Mouse (Mus musculus): ENCODE measurements at regions not wholly inside any gene's neighbourhood (a gene's known extent, or its start where the extent isn't known, plus 50 kb on each side); places are given as distances from the start of the nearest gene placed in this dataset.

DNA sequence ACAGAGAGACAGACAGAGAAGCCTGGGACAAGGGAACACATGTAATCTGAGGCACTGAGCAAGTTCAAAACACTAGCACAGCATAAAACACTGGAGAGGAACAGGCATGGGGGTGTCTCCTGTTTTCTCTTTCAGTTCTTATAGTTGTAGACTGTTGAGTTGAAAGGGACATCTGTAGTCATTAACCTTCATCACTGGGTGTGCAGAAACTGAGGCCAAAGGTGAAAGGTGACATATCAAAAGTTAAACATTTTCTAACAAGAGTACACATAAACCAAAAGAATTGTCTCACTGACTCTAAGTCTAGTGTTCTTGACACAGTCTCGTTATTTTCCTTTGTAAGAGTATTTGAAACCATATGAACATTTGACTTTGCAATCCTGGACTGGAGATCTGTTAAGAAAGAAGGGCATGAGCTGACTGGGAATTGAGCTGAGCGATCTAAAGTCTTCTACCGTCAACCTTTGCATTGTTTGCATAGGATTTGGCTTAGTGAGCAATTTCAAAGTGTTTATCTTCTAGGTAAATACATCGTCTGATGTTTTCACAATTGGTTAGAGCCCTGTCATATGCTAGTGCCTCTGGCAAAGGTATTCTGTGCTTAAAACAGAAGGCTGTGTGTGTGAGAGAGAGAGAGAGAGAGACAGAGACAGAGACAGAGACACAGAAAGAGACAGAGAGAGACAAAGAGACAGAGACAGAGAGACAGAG, 284.4 kb upstream of the Tnp1 start:
- no peak for DNase-seq

DNA sequence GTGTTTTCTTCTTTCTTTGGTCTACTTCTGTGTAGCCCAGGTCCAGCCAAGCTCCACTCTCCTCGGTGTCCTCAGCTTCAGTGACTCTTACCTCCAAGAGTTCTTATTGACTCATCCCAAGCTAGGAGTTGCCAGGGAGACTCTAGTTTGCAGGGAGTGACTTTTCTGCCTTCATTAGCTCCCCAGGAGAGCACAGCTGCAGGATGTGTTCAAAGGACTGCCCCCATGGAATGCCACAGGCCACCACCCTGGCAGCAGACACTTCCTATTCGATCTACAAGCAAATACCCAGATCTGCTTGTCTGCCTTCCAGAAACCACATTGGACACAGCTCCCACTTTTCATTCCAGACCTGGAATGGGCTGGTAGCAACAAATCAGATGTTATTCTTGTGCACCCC, 269.6 kb upstream of the Tnp1 start:
- no peak for DNase-seq

DNA sequence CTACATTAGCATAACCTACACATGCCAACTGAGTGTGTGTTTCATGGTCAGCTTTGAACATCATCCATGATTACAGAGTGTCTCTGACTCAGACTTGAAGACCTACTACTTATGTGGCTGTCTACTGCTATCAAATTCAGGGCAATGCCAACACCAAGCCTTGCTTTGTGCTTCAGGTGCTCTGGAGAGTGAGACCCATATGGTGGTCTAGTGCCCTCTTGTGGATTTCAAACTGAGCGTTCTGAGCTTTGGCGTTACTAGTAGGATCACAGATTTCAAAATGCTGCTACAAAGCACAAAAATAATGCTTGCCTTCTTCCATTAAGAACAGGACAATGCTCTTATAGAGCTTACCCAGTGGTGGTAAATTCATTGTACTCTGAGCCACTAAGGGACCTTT, 258.8 kb upstream of the Tnp1 start:
- peak; percentile 9 for DNase-seq

DNA sequence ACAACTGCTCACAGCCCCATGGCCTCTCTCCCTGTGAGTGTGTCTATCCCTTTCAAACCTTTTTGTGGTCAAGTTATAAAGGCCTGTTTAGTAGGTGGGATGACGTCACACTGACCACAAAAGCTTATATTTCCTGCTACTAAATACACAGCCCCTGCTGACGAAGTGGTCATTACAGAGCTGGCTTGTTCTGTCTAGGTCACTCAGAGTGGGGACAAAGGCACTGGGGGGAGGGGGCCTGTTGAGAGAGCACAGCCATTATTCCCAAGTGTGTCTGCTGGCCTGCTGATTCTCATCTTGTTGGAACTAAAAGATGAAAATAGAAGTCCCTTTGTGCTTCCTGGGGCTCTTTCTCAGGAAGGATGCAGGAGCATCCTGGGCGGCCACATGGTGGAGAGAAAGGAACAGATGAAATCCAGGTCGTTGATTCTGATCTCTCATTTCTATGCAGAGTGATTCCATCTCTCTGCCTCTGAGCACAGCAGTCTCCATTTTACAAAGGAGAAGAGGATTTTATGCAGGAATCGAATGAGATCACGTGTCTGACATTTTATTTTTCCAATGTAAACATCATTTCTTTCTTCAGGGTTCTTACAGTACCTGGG, 255.2 kb upstream of the Tnp1 start:
- no peak for DNase-seq

DNA sequence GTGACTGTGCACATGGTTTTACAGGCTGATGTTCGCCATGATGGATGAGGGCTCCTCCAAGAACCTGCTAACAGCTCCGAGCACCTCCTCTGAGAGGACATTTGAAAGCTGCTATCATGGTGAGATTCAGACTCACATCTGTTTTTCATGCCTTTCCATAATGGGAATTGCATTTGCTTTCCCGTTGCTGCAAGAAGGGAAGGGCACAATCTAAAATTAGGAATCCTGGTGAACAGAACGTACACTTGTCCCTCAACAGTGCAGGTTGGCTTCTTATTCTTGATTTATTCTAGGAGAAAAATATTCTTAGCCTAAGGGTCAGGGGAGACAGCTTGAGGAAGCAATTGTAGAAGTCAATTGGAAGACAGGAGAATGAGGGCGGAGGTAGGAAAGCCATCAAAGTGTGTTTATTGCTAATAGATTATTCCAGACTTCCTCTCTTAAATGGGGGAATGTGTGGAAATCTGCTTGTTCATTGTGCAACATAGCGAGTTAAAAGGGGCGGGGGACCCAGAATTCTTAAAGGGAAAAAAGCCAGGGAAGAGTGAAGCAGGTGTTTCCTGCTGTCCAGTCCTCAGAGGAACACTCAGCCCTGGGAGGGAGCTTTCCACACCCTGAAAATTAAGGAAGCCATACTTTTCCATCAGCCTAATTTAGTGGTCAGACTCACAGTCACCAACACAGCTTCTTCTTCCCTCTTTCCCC, 253.5 kb upstream of the Tnp1 start:
- DNase-seq, result no peak

DNA sequence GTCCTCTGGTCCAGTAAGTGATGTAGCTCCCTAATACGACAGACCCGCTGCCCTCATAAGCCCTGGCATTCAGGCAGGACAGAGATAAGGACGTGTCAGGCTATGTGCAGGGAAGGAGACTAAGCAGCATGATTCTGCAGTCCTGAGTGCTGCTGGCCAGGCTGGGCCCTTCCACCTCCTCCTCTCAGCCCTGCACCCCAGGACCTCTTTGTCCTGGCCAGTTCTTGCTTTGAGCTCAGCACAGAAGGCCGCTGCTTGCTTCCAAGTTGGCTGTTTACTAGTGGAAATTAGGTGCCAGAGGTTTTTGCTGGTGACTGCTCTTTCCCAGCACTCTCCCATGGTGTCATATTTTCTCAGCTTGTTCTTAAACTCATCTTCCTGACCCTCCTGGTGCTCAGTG, 249.3 kb upstream of the Tnp1 start:
- no peak for DNase-seq

DNA sequence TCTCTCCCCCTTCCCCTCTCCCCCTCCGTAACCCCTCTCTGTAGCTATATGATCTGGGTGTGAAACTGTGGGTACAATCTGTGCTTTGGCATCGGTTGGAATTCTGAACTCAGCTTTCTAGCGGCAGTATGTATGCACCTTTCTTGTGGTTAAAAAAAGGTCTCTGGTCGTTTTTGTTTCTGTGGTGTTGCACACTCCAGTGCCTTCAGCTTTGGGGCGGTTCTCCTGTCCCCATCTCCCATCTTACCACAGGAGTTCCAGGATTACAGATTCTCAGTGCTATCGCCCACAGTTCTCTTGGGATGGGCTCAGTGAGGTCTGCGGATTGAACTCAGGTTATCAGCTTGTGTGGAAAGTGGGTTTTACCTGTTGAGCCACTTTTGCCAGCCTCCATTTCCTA, 248.5 kb upstream of the Tnp1 start:
- DNase-seq, result no peak

DNA sequence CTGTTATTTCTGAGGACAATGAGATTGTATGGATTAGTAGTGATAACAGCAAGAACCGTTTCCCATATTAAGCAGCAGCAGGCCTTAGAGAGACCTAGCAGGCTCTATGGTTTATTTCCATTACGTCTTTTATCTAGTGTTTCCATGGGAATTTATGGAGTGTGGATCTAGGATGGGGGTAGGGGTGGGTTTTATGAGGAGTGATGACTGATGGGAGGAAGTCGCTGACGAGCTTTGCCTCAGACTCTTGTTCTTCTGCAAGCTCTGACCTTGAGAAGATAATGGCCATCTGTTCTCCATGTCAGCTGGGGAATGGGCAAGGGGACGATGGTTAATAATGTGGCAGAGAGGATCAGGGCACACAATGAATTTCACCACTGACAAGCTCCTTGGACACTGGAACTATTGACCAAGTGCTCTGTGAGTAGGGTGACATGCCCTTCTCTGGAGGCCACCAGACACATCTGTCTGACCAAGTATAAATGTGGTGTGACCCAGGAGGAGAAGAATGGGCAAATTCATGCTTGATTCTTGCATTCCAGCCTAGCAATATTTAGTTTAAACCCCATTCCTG, 243.9 kb upstream of the Tnp1 start:
- no peak for DNase-seq

DNA sequence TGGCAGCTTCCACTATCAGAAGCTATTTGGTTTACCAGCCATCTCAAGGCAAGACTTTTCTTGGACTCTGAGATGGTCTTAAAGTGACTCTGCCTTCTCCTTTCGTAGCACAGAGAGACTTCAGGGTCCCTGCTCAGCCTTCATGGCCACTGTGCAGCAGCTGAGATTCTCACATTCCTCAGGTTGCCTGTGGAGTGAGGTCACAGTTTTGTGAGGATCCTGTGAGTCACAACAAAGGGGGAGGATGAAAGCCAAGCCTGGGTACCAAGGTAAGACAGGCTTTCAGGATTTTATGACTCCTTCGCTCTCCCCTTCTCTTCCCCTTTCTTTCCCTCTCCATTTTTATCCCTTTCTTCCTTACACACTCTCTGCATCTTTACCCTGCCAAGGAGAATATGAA, 241.6 kb upstream of the Tnp1 start:
- DNase-seq, result no peak

DNA sequence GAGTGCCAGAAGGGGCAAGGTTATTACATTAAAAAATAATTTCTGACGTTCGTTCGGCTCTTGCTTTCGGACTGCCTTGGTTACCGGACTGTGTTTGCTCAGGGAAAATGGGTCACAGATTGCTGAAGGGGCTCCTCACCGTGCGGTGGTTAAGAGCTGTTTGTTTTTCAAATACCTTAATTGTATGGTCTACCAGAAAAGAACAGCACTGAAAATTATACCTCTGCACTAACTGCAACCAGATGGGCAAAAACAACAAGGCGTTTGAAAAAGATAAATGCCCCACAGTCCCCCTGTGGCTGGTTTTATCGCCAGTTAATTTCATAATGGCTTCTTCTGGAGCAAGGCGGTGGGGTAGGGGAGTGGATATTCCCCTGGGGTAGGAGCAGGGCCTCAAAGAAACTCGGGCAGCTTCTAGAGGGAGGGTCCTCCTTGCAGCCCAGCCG, 236.2 kb upstream of the Tnp1 start:
- no peak for DNase-seq

DNA sequence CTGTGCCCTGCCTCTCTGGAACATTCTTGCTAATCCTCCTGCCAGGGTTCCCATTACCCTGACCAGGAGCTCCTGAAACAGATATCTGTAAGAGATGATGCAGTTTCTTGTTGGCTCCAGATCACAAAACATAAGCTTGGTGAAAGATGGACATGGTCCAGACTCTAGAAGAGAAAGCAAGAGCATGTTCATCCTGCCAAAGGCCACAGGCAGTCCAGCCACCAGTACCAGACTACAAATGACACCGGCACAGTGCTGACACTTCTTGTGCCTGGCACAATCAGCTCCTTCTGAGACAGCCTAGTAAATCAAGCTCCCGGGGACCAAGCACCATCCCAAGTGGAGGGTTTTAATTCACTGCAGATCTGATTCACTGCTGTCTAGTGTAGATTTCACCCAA, 228.3 kb upstream of the Tnp1 start:
- DNase-seq, result no peak

DNA sequence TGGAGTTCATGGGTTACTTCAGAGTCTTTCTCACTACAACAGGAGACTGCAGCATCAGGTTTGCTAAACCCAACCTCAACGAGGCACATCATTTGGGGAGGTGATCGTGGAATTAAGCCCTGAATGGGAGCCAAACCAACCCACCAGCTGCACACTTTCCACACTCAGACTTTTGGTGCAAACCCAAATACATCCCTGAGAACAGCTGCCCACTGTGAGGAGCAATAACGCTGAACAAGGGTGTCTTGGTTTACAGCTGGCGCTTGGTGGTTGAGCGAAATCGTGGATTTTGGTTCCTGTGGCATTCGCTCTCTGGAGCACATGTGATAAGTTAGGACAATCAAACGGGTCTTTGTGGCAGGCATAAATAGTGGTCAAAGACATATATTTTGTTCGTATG, 226.6 kb upstream of the Tnp1 start:
- DNase-seq, result no peak

DNA sequence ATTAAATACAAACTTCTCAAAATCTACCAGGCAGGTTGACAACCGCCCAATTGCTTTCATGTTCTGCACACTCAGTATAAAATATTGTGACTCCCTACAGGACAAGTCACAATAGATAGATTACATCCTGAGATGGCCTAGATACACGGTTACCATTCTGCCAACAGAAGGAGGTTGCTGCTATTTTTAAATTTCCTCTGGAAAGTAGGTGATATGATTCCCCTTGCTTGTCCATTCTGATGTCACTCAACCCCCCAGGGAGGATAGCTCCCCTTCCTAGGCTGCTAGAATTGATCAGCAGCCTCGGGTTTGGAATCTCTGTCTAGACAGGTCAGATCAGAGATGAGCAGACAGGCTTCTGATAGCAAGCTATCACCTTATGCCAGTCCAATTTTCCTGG, 221.2 kb upstream of the Tnp1 start:
- DNase-seq, result no peak

DNA sequence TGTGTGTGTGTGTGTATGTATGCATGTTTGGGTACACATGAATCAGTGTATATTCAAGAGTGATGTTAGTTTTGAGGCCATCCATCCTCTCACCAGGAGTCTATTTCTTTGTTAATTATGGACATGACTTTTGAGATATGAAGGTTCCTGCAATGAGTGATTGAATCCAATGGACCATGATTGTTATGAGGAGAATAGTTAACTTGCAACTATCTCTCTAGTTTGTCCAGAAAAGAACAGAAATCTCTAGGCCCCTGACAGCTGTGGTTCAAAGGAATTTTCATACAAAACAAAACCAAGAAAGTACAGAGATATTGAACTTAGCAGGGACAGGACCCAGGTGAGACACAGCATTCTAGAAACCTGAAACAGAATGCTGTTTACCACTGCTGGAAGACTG, 217.9 kb upstream of the Tnp1 start:
- no peak for DNase-seq

DNA sequence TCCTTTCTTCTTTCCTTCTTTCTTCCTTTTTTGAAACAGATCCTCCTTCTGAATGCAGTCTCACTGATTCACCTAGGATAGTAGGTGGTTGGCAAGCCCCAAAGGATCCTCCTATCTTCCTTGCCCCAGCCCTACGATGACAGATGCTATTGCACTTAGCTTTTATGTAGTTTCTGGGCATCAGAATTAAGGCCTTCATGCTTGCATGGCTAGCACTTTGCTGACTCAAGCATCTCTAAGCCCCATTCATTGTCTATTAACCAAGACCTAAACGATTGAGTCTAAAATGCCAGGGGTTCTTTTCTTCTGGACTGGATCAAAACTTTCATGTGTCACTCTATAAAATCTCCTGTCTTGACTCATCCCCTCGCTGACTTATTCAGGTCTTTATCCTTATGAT, 217.3 kb upstream of the Tnp1 start:
- no peak for DNase-seq

DNA sequence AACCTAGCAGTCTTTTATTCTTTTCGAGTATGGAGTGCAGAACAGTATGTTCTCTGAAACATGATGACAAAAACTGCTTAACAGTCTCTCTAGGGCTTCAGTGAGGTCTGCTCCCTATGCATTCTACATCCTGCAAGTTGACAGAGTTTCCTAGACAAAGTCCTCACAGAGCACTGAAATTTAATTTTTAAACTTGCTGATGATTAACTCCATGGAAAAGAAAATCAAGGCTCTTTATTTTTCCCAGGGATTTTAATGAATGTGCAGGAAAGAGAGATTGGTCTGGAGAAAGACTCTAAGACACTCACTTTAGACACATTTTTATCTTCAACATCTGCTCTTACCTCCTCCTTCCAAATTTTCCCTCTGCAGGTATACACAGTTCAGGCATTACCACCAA, 214.9 kb upstream of the Tnp1 start:
- DNase-seq, result no peak

DNA sequence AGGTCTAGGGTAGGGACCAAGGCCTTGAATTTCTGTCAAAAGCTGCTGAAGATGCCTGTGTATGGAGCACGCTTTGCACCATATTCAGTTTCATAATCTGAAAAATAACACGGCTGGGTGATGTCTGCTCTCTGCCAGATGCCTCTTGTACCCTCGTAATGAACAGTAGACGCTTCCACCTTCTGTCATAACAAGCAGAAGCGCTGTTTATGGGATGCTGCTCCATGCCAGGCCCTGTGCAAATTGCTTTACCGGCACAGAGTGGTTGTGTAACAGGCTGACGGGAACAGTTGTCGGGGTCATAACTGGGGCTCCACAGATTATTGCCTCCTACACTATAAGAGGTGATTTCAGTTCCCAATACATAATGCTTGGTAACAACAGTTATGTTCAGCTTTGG, 211.5 kb upstream of the Tnp1 start:
- DNase-seq, result no peak

DNA sequence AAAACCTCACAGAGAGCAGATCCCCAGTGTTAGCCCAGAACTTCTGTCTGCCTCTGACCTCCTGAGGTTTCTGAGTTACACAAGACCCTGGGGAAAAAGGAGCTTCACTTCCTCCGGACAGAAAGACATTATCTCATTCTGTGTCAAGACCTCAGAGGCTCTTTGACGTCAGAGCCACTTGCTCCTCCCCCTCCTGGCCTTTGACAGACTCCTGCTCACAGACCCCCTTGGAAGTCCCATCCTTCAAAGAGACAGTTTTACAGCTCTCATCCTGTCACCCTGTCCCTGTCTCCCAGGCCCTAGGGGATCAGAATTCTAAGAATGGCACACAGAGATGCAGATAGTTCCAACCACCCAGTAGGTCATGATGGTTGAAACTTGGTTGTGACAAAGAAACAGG, 206.2 kb upstream of the Tnp1 start:
- no peak for DNase-seq

DNA sequence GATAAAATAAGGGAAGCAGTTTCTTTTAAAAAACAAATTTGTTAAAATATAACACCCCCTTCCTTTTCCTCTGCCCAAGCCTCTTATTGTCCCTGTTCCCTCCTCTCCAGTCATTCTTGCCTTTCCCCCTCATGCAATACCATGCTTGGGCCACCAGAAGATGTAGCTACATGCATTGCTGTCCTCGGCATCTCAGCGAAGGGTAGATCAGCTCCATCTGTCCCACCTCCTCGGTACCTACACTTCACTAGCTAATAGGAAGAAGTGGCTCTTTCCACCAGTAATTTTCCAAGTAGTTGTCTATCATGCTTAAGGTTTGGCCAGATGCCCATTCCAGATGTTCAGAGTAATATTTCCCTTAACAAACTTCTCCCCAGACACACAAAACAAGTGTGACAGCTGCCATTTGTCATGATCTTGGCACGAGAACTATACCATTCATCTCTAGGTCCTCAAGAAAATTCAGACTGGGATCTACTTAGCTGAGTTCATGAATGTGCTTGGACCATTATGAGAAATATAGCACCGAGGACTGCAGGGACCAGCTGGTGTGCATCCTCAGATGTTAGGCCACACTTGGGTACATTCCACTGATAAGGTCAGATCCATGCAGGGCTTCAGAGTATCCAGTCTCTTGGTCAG, 198.7 kb upstream of the Tnp1 start:
- no peak for DNase-seq

DNA sequence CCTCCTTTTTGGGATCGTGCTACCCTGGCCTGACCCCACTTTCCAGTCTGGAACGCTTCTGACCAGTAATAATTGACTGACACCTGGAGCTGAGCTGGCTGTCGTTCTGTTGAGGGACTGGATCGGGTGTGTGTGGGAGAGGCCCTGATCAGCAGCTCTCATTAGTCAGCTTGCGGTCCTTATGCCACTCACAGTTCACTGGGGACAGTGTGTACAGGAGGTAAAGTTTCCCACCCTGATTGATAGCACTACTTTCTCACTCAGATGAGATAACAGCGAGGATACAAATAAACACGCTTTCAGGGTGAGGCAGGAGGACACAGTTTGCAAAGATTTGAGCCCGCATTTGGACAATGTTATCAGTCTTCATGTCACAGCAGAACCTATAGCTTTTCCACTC, 191.7 kb upstream of the Tnp1 start:
- no peak for DNase-seq

DNA sequence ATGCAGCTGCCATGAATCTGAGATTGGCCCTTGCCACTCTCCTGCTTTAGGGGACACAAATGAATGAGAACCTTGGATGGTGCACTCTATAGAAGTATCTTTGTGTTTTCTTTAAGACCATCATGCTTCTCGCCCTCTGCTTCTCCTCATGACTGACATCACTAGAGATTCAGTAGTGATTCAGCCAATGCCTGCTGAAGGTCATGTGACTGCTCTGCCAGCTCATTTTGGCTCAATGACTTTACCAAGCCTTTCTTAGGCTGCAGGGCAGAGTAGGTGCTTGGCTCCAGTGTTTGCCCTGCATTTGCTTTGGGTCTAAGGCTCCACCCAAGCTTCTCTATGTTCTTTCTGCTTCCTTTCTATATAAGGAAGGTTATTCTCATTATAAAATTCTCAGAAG, 190.1 kb upstream of the Tnp1 start:
- DNase-seq, result no peak

DNA sequence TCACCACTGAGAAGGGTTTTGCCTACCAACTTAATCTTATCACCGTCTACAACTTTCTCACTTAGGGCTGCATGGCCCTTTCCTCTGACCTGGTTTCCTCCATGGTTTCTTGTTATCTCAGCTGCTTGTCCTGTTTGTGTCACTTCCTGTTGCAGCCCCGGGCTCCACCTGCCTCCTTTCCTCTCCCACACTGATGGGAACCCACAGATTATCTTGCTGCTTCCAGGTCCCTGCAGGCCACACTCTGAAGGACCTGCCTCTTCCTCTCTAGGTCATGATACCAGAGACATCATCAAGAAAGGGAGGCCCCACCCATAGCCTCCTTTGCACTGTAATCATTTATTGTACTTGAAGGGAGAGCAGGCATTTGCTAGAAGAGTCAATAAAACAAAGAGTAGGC, 184.4 kb upstream of the Tnp1 start:
- DNase-seq, result no peak

DNA sequence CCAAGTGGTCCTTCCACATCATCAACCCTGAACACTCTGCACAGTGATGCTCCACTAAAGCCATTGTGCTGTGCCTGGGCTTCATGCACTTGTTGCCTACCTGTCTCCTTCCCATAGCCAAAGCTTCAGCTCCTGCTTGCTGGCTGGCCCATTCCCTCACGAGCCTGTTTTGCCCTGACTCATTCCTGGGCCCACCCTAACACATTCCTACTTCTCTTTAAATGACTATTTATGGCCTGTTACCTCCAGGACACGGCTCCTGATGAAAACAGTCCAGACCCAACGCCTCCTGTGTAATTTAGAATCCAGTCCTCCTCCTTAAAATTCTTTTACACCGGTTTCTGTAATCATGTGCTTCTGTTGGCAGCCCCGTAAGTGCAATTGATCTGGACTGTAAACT, 175.1 kb upstream of the Tnp1 start:
- DNase-seq, result no peak

DNA sequence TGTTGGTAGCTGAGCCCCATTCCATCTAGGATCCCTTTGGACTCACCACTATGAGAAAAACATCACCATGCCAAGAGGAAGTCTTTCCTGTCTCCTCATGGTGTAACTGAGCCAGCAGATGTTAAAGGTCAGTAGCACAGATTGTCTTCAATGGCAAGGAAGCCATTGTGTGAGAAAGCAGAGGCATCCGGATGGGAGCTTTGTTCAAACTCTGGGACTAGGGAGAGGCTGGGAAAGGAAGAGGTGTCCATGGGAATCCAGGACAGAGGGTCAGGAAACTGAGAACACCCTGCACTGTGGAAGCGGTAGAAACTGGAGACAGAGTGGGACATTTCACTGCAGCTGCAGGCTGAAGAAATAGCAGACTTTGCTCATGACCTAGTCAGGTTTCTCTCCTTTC, 173.1 kb upstream of the Tnp1 start:
- DNase-seq, result no peak

Data from right cerebral cortex, adult 18-20 months (tissue).